Mouse (Mus musculus) small intestine, adult 2 months (tissue): ENCODE data around the gene Nat8f2. TPM values are rescaled to one million over a fixed set of nuclear protein-coding genes. Genes with fewer than 3 reads are reported as not detected.
A peak's percentile ranks its signal among the peaks of the same experiment; 100 is the strongest.
"Not testable (repeated sequence)": the region's sequence is repeated elsewhere in the genome, so short reads cannot be mapped to it uniquely, and the experiment has no call there.

ENCODE experiments used
- H3K27ac ChIP-seq: fragments of 200-500 bp; 2 replicates; pipeline ENCODE4 v1.5.1; 2012; ENCODE audit warnings: low read depth, low read length, control low read depth, inconsistent platforms; ENCODE audit not compliant: insufficient read depth
- H3K27me3 ChIP-seq: fragments of 200-500 bp; 2 replicates; pipeline ENCODE4 v1.6.1; 2012; ENCODE audit warnings: mild to moderate bottlenecking, moderate library complexity, low read length, inconsistent platforms; ENCODE audit not compliant: control insufficient read depth, insufficient read depth
- H3K36me3 ChIP-seq: fragments of 200-500 bp; 2 replicates; pipeline ENCODE4 v1.6.1; 2012; ENCODE audit warnings: mild to moderate bottlenecking, low read length, control low read depth, inconsistent platforms; ENCODE audit not compliant: control insufficient read depth, insufficient read depth
- H3K4me1 ChIP-seq: fragments of 200-500 bp; 2 replicates; pipeline ENCODE4 v1.6.1; 2012; ENCODE audit warnings: low read length, inconsistent platforms, mixed read lengths; ENCODE audit not compliant: control insufficient read depth, insufficient read depth, insufficient read length
- H3K4me3 ChIP-seq: fragments of 200-500 bp; 2 replicates; pipeline ENCODE4 v1.5.1; 2012; ENCODE audit warnings: low read depth, mild to moderate bottlenecking, control low read depth, inconsistent platforms, low read length, moderate library complexity
- CTCF ChIP-seq: fragments of 200-500 bp; IDR thresholded peaks from 2 replicates; pipeline ENCODE4 v1.5.1; 2012; ENCODE audit warnings: low read depth, mild to moderate bottlenecking, control low read depth, inconsistent platforms, low read length, moderate library complexity, mixed read lengths; ENCODE audit not compliant: insufficient replicate concordance, insufficient read length; ENCODE audit errors: extremely low read depth
- POLR2A ChIP-seq: fragments of 200-500 bp; IDR thresholded peaks from 2 replicates; pipeline ENCODE4 v1.6.1; 2012; ENCODE audit warnings: low read depth, mild to moderate bottlenecking, control low read depth, inconsistent platforms, low read length, moderate library complexity
- WGBS: fragments of 180-500 bp; shearing (Covaris S2); methylation state at CpG from one replicate; pipeline ENCODE4 v1.1.7; 2018; 5-methylcytosine and 5-hydroxymethylcytosine counted together
- polyA plus RNA-seq: library from polyadenylated mRNA; depleted of rRNA; stranded (reverse); fragments of >200 nt; gene quantifications from 2 replicates; pipeline ENCODE4 v1.2.3, GENCODE M21; 2012

Gene Nat8f2
- polyA plus RNA-seq, 1 experiment: 0.23 TPM

DNA sequence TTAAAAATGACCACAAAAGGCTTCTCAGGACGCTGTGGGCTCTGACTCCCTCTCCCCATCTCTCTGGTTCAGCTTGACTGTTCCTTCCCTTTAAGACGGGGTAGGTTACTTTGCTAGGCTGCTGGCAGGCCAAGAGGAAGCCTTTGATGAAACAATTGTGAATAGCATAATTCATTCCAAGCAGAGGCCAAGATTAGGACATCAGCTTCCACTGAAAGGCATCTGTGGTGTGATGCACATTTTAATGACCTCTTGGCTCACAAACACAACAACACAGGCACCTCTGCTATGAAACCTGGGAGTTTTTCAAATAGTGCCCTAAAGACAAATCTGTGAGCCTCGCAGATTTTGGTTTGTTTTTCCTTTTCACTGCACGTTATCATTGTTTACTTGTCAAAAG, 29.0 kb downstream of the Nat8f2 start:
- Histone ChIP-seq H3K27ac (no peak overlapping the region), H3K4me3 (no peak overlapping the region), H3K4me1 (peaks cover 2% of the 10 kb centered on the region; the same call in 1 of the 2 replicates), H3K36me3 (no peaks in the 10 kb centered on the region), H3K27me3 (no peaks in the 10 kb centered on the region)
- 61% methylated on average over 4 of the region's 4 CpGs for WGBS
- TF ChIP-seq CTCF: no peak
- TF ChIP-seq POLR2A: no peak

DNA sequence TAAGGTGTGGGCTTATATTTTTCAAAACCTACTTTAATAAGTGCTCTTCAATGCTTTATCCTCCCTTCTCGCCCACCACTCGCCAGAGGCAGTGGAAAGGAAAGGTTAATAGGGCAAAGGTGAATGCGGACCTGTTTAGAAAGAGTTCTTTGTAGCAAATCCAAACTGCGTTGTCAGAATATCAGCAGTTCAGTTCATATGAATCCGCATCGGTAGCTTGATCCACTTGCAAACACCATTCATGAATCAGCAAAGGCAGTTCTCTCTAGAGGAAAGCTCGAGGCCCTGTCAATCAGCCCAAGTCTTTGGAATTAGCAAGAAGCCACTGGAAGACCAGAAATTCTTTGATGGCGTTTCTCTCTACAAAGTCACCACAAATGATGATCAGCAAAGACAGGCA, 30.3 kb downstream of the Nat8f2 start:
- Histone ChIP-seq H3K4me3 (no peak overlapping the region), H3K36me3 (no peaks in the 10 kb centered on the region), H3K4me1 (peaks cover 6% of the 10 kb centered on the region; the same call in 1 of the 2 replicates), H3K27me3 (no peaks in the 10 kb centered on the region), H3K27ac (no peak overlapping the region)
- 89% methylated on average over 8 of the region's 8 CpGs for WGBS
- no peak for TF ChIP-seq CTCF
- TF ChIP-seq POLR2A: no peak

DNA sequence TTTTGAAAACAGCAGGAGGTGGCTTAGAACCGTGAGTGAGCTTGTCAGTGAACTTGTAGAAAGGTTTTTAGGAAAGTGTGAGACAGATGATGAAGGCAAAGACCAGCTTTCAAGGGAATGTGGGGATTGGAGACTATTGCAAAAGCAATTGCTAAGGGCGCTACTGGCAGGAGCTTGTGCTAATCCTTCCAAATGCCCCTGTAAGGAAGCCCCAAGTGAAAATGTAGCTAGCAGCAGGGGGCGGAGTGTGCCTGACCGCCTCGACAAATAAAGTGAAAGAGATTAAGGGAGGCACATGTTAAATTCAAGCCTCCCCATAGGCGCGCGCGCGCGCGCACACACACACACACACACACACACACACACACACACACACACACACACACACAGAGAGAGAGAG, 31.7 kb downstream of the Nat8f2 start:
- peak; percentile 24; the same call in 1 of the 2 replicates for TF ChIP-seq CTCF
- H3K4me1 ChIP-seq: peaks cover 18% of the 10 kb centered on the region
- H3K27me3 ChIP-seq, H3K36me3 ChIP-seq: not testable (repeated sequence)
- peak overlapping the region; percentile 53 for H3K27ac ChIP-seq
- peak overlapping the region; percentile 31; the same call in 1 of the 2 replicates for H3K4me3 ChIP-seq
- 5% methylated on average over 12 of the region's 12 CpGs for WGBS

DNA sequence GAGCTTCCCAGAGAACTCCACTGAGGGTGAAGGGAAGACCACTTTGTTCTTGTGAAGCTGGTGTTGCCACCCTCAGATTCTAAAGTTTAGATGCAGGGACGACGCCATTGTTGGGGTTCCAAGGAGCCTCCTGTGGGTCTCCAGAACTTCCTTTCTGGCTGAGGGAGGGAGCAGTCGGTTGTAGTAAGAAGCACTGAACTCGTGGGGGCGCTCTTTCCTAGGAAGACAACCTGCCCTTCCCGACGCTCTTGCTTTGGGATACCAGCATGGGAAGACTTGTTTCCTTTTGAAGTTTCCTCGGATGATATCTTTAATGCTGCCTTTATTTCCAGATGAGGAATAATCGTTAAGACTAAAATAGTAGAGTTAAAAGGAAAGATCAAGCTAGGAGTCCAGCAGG, 32.1 kb downstream of the Nat8f2 start:
- WGBS: 13% methylated on average over 9 of the region's 9 CpGs
- not testable (repeated sequence) for H3K27me3 ChIP-seq, H3K36me3 ChIP-seq, H3K4me3 ChIP-seq
- Histone ChIP-seq H3K4me1 (peaks cover 19% of the 10 kb centered on the region), H3K27ac (peak overlapping the region; percentile 53; the same call in 1 of the 2 replicates)

DNA sequence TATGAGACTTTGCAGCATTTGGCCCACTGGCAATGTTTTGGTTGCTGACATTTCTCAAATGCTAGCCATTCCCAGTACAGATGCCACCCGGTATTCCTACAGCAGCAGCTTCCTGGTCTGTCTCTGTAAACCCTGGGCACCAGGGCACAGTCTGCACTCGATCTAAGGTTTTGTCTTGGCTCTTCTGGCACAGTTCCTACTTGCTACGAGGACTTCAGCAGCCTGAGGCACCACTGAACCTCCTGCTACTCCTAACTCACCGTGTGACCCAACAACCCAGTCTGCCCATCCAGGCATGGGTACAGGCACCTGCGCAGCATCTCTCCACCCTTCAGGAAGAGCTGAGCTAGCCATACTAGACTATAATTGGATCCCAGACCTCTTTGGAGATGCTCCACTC, 32.9 kb downstream of the Nat8f2 start:
- H3K27me3 ChIP-seq, H3K36me3 ChIP-seq, H3K4me3 ChIP-seq: not testable (repeated sequence)
- WGBS: 34% methylated on average over 5 of the region's 5 CpGs
- peak overlapping the region; percentile 93; the same call in 1 of the 2 replicates for H3K27ac ChIP-seq
- H3K4me1 ChIP-seq: peaks cover 19% of the 10 kb centered on the region

DNA sequence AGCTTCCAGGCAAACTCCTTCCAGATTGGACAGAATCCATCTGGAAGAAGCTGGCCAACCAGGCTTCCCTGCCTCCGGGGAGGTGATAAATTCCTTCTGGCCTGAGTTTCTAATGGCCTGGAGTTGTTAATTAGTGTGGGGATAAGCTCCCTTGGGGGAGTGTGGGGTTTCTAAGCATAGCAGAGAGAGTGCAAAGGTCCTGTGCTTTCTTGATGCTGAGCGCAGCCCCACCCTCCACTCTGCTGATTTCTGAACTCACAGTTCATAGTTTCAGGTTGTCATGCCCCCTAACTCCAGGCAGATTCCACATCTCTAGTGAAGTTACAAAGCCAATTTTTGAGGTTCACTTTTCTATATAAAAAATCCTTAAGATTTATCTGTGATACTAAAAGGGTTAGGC, 33.9 kb downstream of the Nat8f2 start:
- Histone ChIP-seq H3K4me1 (peaks cover 22% of the 10 kb centered on the region), H3K27ac (peak overlapping the region; percentile 93)
- H3K4me3 ChIP-seq, H3K36me3 ChIP-seq, H3K27me3 ChIP-seq: not testable (repeated sequence)
- 44% methylated on average over 1 of the region's 2 CpGs for WGBS

DNA sequence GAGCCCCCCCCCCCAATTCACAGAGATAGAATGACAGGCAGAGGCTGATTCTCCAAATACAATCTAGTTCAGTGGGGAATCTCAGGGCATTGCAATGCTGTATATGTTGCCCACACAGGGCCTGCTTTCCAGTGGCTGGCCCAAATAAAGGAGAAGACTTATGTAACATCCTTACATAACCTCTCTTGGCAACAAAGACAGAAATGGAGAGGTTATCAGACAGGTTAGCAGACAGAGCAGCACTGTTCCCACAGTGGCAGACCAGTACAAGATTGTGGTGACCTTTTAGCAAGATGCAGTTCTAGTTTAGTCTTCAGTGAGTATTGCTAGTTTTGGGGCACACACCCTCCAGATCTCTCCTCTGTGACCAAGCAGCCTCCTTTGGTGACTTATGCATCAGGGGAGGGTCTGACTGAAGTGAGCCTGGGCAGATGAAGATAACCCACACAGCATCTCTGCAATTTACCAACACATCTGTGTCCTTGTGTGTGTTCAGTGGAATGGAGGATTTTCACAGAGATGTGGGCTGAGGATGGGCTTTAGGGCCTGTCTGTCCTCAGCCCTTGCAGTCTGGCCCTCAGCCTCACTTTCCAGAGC, 34.4 kb downstream of the Nat8f2 start:
- not testable (repeated sequence) for H3K36me3 ChIP-seq, H3K27me3 ChIP-seq, H3K4me3 ChIP-seq
- peak overlapping the region; percentile 93 for H3K27ac ChIP-seq
- peaks cover 26% of the 10 kb centered on the region for H3K4me1 ChIP-seq

DNA sequence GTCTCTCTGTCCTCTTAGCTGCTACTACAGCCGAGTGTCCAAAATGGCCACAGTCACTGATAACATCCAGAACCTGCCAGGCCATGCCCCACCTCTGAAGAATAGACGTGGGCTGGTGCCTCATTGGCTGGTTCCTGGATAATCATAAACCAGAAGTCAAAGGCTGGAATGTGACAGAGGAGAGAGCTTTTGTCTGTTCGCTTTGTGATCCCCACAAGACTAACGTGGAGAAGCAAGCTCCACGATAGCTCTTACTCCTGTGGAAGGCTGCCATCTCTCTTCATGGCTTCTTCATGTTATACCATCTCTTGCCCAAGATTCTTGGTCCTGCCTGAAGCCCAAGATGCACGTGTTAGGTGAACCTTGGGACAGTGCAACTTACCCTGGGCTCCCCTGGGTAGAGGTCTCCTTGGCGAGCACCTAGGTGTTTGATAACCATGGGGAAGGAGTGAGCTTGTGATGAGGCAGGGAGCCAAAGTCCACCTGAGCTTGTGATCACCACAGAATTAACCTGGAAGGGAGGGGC, 37.1 kb downstream of the Nat8f2 start, which contains the start of gene Nat8:
TSS of gene Nat8 (minus strand) at position 287 of the 526 bp plus-strand sequence.
- Histone ChIP-seq H3K27me3 (no peaks in the 10 kb centered on the region), H3K4me3 (peak within 1 kb of the TSS; percentile 47), H3K36me3 (no peaks in the 10 kb centered on the region), H3K27ac (peak within 1 kb of the TSS; percentile 98), H3K4me1 (peaks cover 32% of the 10 kb centered on the region)
- TF ChIP-seq POLR2A (peak; percentile 28; the same call in 1 of the 2 replicates), CTCF (no peak)
- 29% methylated on average over 7 of the region's 7 CpGs for WGBS
